Mouse (Mus musculus): ENCODE measurements around the gene Fabp3. TPM values are rescaled to one million over a fixed set of nuclear protein-coding genes. Genes with fewer than 3 reads are reported as not detected.

The Fabp3 gene
- total and polyA plus RNA-seq, 3 experiments: 0.60 TPM; not detected in 2

DNA sequence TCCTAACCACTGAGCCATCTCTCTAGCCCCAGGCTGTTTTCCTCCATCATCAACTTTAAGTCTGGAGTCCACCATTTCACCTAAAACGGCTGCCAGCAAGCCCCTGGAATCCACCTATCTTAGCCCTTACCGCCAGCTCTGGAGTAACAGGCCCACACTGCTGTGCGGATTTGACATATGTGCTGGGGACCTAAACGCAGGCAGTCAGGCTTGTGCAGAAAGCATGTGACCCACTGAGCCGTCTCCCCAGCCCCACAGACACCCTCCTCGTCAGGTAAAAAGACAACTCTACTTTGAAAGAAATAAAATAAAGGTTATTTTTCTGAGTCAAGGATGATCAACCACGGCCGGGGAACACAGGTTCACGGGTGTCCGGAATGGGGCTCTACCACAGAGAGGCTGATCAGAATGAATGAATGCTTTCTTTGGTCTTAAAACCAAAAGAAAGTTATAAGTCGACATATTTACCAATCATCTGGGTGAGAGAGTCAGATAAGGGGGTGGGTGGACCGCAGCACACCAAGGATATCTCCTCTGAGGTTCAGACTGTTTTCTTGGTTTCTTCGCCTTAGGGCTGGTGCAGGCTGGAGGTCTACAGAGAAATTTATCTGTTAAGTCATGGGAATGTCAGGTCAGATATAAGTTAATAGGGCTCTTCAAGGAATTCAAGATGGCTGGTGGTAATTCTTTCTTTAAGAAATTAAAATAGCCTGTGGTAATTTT, 12.0 kb upstream of the Fabp3 start:
- DNase-seq (ENCODE audit: low read depth, low spot score): peak; percentile 82
- Histone ChIP-seq H3K4me1 (ENCODE audit: control insufficient read depth in 1 of 2, insufficient read depth in 2 of 2, low read length in 2 of 2) (peaks cover 13 to 14% of the 10 kb centered on the region in 2 experiments), H3K36me3 (ENCODE audit: control insufficient read depth in 1 of 2, insufficient read depth in 2 of 2, low read length in 2 of 2) (peaks cover 0 to 5% of the 10 kb centered on the region in 2 experiments; a peak in 2 of 4 replicates), H3K27me3 (ENCODE audit: control insufficient read depth in 1 of 2, insufficient read depth in 2 of 2, low read length in 2 of 2) (no peaks in the 10 kb centered on the region), H3K79me2 (ENCODE audit: control insufficient read depth, insufficient read depth, low read length, poor library complexity) (no peaks in the 10 kb centered on the region), H3K4me3 (ENCODE audit: control insufficient read depth in 1 of 2, insufficient read depth in 1 of 2, low read depth in 2 of 2, low read length in 2 of 2) (peak overlapping the region; percentile 38 to 54), H3K27ac (ENCODE audit: control insufficient read depth, low read depth, low read length) (peak overlapping the region; percentile 84), H3K9me3 (replicated peaks; ENCODE audit: insufficient read depth, low read length) (no peaks in the 10 kb centered on the region), H3K9ac (ENCODE audit: control insufficient read depth, low read depth, low read length, poor library complexity, severe bottlenecking) (peak overlapping the region; percentile 53)
- TF ChIP-seq TAL1 (IDR thresholded peaks at IDR 0.05; ENCODE audit: low read length): peak; percentile 29; the same call in 1 of the 2 replicates
- TF ChIP-seq TBP (IDR thresholded peaks at IDR 0.05; ENCODE audit: low read depth, low read length): peak; percentile 61
- TF ChIP-seq NRF1 (IDR thresholded peaks at IDR 0.05; ENCODE audit: insufficient read depth, low read depth, low read length, poor library complexity, severe bottlenecking): no peak
- peak; percentile 31; the same call in 1 of the 2 replicates for TF ChIP-seq RCOR1 (IDR thresholded peaks at IDR 0.05; ENCODE audit: low read depth, low read length)
- no peak; the same call in 1 of the 2 replicates for TF ChIP-seq CHD1 (IDR thresholded peaks at IDR 0.05; ENCODE audit: low read depth, low read length)
- no peak for TF ChIP-seq ZKSCAN1 (IDR thresholded peaks at IDR 0.05; ENCODE audit: low read depth, low read length)
- TF ChIP-seq JUND (IDR thresholded peaks at IDR 0.05; ENCODE audit: low read depth, low read length): no peak
- TF ChIP-seq POLR2AphosphoS5 (IDR thresholded peaks at IDR 0.05; ENCODE audit: borderline replicate concordance, low read depth, low read length): no peak
- TF ChIP-seq MXI1 (IDR thresholded peaks at IDR 0.05; ENCODE audit: low read depth, low read length): peak; percentile 32; the same call in 1 of the 2 replicates
- no peak for TF ChIP-seq ZNF384 (IDR thresholded peaks at IDR 0.05; ENCODE audit: low read depth, low read length)
- no peak for TF ChIP-seq MYB (IDR thresholded peaks at IDR 0.05; ENCODE audit: low read depth, low read length)
- TF ChIP-seq ETS1 (IDR thresholded peaks at IDR 0.05; ENCODE audit: low read depth, low read length): peak; percentile 80
- TF ChIP-seq E2F4 (IDR thresholded peaks at IDR 0.05; ENCODE audit: borderline replicate concordance, low read depth, low read length): no peak
- no peak for TF ChIP-seq KAT2A (conservative IDR thresholded peaks at IDR 0.05; ENCODE audit: low read depth, low read length)
- TF ChIP-seq GATA1 (IDR thresholded peaks at IDR 0.05; ENCODE audit: low read depth, low read length): peak; percentile 85
- no peak for TF ChIP-seq MAZ (IDR thresholded peaks at IDR 0.05; ENCODE audit: low read depth, low read length)
- TF ChIP-seq CHD2 (IDR thresholded peaks at IDR 0.05; ENCODE audit: low read length): no peak
- no peak for TF ChIP-seq SMC3 (IDR thresholded peaks at IDR 0.05; ENCODE audit: low read depth, low read length)
- peak; percentile 48; the same call in 1 of the 2 replicates for TF ChIP-seq SIN3A (IDR thresholded peaks at IDR 0.05; ENCODE audit: low read length)
- TF ChIP-seq MEF2A (IDR thresholded peaks at IDR 0.05; ENCODE audit: extremely low read depth, insufficient replicate concordance, low read depth, low read length, poor library complexity, severe bottlenecking): no peak
- TF ChIP-seq UBTF (IDR thresholded peaks at IDR 0.05; ENCODE audit: borderline replicate concordance, insufficient read depth, low read depth, low read length): no peak
- 0 out of 2 replicates have a peak, but pooled peaks have one; percentile 7 for TF ChIP-seq HCFC1 (IDR thresholded peaks at IDR 0.05; ENCODE audit: low read depth, low read length)
- no peak; the same call in 1 of the 2 replicates for TF ChIP-seq MAFK (IDR thresholded peaks at IDR 0.05; ENCODE audit: borderline replicate concordance, low read depth, low read length)
- TF ChIP-seq USF1 (IDR thresholded peaks at IDR 0.05; ENCODE audit: low read depth, low read length): peak; percentile 72
- no peak for TF ChIP-seq POLR2AphosphoS2 (IDR thresholded peaks at IDR 0.05; ENCODE audit: low read length)
- no peak; the same call in 1 of the 2 replicates for TF ChIP-seq NELFE (IDR thresholded peaks at IDR 0.05; ENCODE audit: low read depth, low read length)
- no peak for TF ChIP-seq ELF1 (IDR thresholded peaks at IDR 0.05; ENCODE audit: low read depth, low read length)
- TF ChIP-seq USF2 (IDR thresholded peaks at IDR 0.05; ENCODE audit: borderline replicate concordance in 1 of 2, insufficient read depth in 1 of 2, low read depth in 1 of 2, low read length in 2 of 2): no peak
- TF ChIP-seq EP300 (IDR thresholded peaks at IDR 0.05; ENCODE audit: low read depth in 1 of 2, low read length in 2 of 2): peak; percentile 55 to 72; a peak in 2 of 4 replicates
- TF ChIP-seq ZMIZ1 (IDR thresholded peaks at IDR 0.05; ENCODE audit: low read depth, low read length): no peak
- TF ChIP-seq BHLHE40 (IDR thresholded peaks at IDR 0.05; ENCODE audit: borderline replicate concordance, low read depth, low read length): no peak; the same call in 1 of the 2 replicates
- no peak for TF ChIP-seq MYC (IDR thresholded peaks at IDR 0.05; ENCODE audit: low read depth, low read length)
- peak; percentile 37; the same call in 1 of the 2 replicates for TF ChIP-seq TCF12 (IDR thresholded peaks at IDR 0.05; ENCODE audit: low read depth, low read length)
- no peak for TF ChIP-seq RAD21 (IDR thresholded peaks at IDR 0.05; ENCODE audit: low read depth, low read length)
- peak in 1 of 2 experiments; percentile 28; a peak in 1 of 4 replicates for TF ChIP-seq POLR2A (IDR thresholded peaks at IDR 0.05; ENCODE audit: control insufficient read depth in 1 of 2, insufficient read depth in 1 of 2, low read depth in 1 of 2, low read length in 2 of 2, poor library complexity in 1 of 2)
